Mouse (Mus musculus): ENCODE measurements around the gene Eml2. TPM values are rescaled to one million over a fixed set of nuclear protein-coding genes. Genes with fewer than 3 reads are reported as not detected.

Gene Eml2
- 6.1 and 7.2 TPM in 2 replicates for polyA plus RNA-seq (2016; fragmentation: Nextera tagmentation; extraction: Ambion mirVana)

- peaks cover 57% of the 10 kb centered on the region for H3K27me3 ChIP-seq
Measured at GRCm38 (mm10) chr7:19175708-19176515, at the start of gene Eml2. Gene Eml2 (plus strand): TSS chr7:19176421.

GRCm38 (mm10) chr7:19127744-19128143 lies 48.5 kb upstream of the Eml2 start:
- no peak for ATAC-seq (ENCODE audit: low FRiP score)
- H3K9ac ChIP-seq: no peak overlapping the region
- H3K27me3 ChIP-seq: no peaks in the 10 kb centered on the region
- no peaks in the 10 kb centered on the region for H3K9me3 ChIP-seq (replicated peaks)
- H3K4me1 ChIP-seq: peaks cover 14% of the 10 kb centered on the region; the same call in 1 of the 2 replicates
- 0 out of 2 replicates have a peak, but pooled peaks cover 6% of the 10 kb centered on the region for H3K36me3 ChIP-seq
- no peak overlapping the region for H3K27ac ChIP-seq
- WGBS: 89% methylated on average over 5 of the region's 5 CpGs
- no peak overlapping the region for H3K4me3 ChIP-seq
- no peak overlapping the region for H3K4me2 ChIP-seq (replicated peaks)

More at GRCm38 (mm10) chr7:19175708-19176515, at the start of gene Eml2:
- Histone ChIP-seq H3K4me3 (peak within 1 kb of the TSS; percentile 48), H3K9ac (peak within 1 kb of the TSS; percentile 64), H3K27ac (peak within 1 kb of the TSS; percentile 74), H3K9me3 (replicated peaks) (0 out of 2 replicates have a peak, but pooled peaks cover 7% of the 10 kb centered on the region), H3K4me1 (peaks cover 47% of the 10 kb centered on the region), H3K36me3 (no peaks in the 10 kb centered on the region), H3K4me2 (replicated peaks) (peak within 1 kb of the TSS; percentile 56)
- under 1% methylated on average over 30 of the region's 30 CpGs for WGBS
- ATAC-seq (ENCODE audit: low FRiP score): peak; percentile 94

- no peaks in the 10 kb centered on the region for H3K9me3 ChIP-seq (replicated peaks)
- H3K27ac ChIP-seq: no peak overlapping the region
- H3K27me3 ChIP-seq: no peaks in the 10 kb centered on the region
- no peak overlapping the region for H3K4me3 ChIP-seq
- H3K4me1 ChIP-seq: peaks cover 14% of the 10 kb centered on the region; the same call in 1 of the 2 replicates
- ATAC-seq (ENCODE audit: low FRiP score): no peak
- 93% methylated on average over 5 of the region's 5 CpGs for WGBS
- H3K36me3 ChIP-seq: 0 out of 2 replicates have a peak, but pooled peaks cover 6% of the 10 kb centered on the region
- no peak overlapping the region for H3K9ac ChIP-seq
- H3K4me2 ChIP-seq (replicated peaks): no peak overlapping the region
Measured at GRCm38 (mm10) chr7:19129396-19129795, 46.8 kb upstream of the Eml2 start.

- H3K9ac ChIP-seq: peak overlapping the region; percentile 48
- WGBS: 36% methylated on average over 4 of the region's 4 CpGs
- H3K27ac ChIP-seq: peak overlapping the region; percentile 92
- peaks cover 14% of the 10 kb centered on the region; the same call in 1 of the 2 replicates for H3K4me1 ChIP-seq
- H3K27me3 ChIP-seq: no peaks in the 10 kb centered on the region
- H3K36me3 ChIP-seq: peaks cover 18% of the 10 kb centered on the region
- H3K4me2 ChIP-seq (replicated peaks): peak overlapping the region; percentile 57
- peak; percentile 16; the same call in 1 of the 2 replicates for ATAC-seq (ENCODE audit: low FRiP score)
- H3K9me3 ChIP-seq (replicated peaks): no peaks in the 10 kb centered on the region
- H3K4me3 ChIP-seq: peak overlapping the region; percentile 36
Measured at GRCm38 (mm10) chr7:19130657-19131056, 45.6 kb upstream of the Eml2 start.

- WGBS: under 1% methylated on average over 39 of the region's 39 CpGs
- Histone ChIP-seq H3K9me3 (replicated peaks) (no peaks in the 10 kb centered on the region), H3K27me3 (no peaks in the 10 kb centered on the region), H3K4me3 (peak overlapping the region; percentile 36), H3K27ac (peak overlapping the region; percentile 92), H3K36me3 (peaks cover 25% of the 10 kb centered on the region), H3K4me1 (peaks cover 14% of the 10 kb centered on the region; the same call in 1 of the 2 replicates), H3K9ac (peak overlapping the region; percentile 48), H3K4me2 (replicated peaks) (peak overlapping the region; percentile 57)
- peak; percentile 98 for ATAC-seq (ENCODE audit: low FRiP score)
Measured at GRCm38 (mm10) chr7:19131324-19131848, 44.8 kb upstream of the Eml2 start.

GRCm38 (mm10) chr7:19136168-19136567 lies 40.1 kb upstream of the Eml2 start:
- Histone ChIP-seq H3K36me3 (peaks cover 60% of the 10 kb centered on the region), H3K9ac (no peak overlapping the region), H3K27me3 (no peaks in the 10 kb centered on the region), H3K27ac (no peak overlapping the region), H3K4me3 (no peak overlapping the region), H3K9me3 (replicated peaks) (no peaks in the 10 kb centered on the region), H3K4me2 (replicated peaks) (no peak overlapping the region), H3K4me1 (peaks cover 5% of the 10 kb centered on the region; the same call in 1 of the 2 replicates)
- WGBS: 97% methylated on average over 13 of the region's 13 CpGs
- ATAC-seq (ENCODE audit: low FRiP score): no peak

- WGBS: 92% methylated on average over 38 of the region's 38 CpGs
- no peak overlapping the region for H3K9ac ChIP-seq
- H3K4me2 ChIP-seq (replicated peaks): no peak overlapping the region
- H3K36me3 ChIP-seq: peaks cover 66% of the 10 kb centered on the region
- no peak for ATAC-seq (ENCODE audit: low FRiP score)
- 0 out of 2 replicates have a peak overlapping the region, but pooled peaks have one; percentile 12 for H3K27ac ChIP-seq
- H3K9me3 ChIP-seq (replicated peaks): no peaks in the 10 kb centered on the region
- peaks cover 4% of the 10 kb centered on the region; the same call in 1 of the 2 replicates for H3K4me1 ChIP-seq
- no peaks in the 10 kb centered on the region for H3K27me3 ChIP-seq
- no peak overlapping the region for H3K4me3 ChIP-seq
Measured at GRCm38 (mm10) chr7:19136673-19137334, 39.4 kb upstream of the Eml2 start.

GRCm38 (mm10) chr7:19137380-19137779 lies 38.8 kb upstream of the Eml2 start:
- Histone ChIP-seq H3K27ac (no peak overlapping the region), H3K9ac (no peak overlapping the region), H3K36me3 (peaks cover 71% of the 10 kb centered on the region), H3K27me3 (no peaks in the 10 kb centered on the region), H3K9me3 (replicated peaks) (no peaks in the 10 kb centered on the region), H3K4me2 (replicated peaks) (no peak overlapping the region), H3K4me1 (no peaks in the 10 kb centered on the region), H3K4me3 (no peak overlapping the region)
- 55% methylated on average over 5 of the region's 5 CpGs for WGBS
- no peak for ATAC-seq (ENCODE audit: low FRiP score)

- Histone ChIP-seq H3K9ac (no peak overlapping the region), H3K4me1 (peaks cover 24% of the 10 kb centered on the region), H3K9me3 (replicated peaks) (no peaks in the 10 kb centered on the region), H3K36me3 (peaks cover 24% of the 10 kb centered on the region), H3K4me3 (no peak overlapping the region), H3K27me3 (no peaks in the 10 kb centered on the region), H3K27ac (no peak overlapping the region), H3K4me2 (replicated peaks) (no peak overlapping the region)
- no peak for ATAC-seq (ENCODE audit: low FRiP score)
- 89% methylated on average over 10 of the region's 10 CpGs for WGBS
Measured at GRCm38 (mm10) chr7:19146793-19147192, 29.4 kb upstream of the Eml2 start.

GRCm38 (mm10) chr7:19147497-19148045 lies 28.6 kb upstream of the Eml2 start:
- Histone ChIP-seq H3K36me3 (peaks cover 22% of the 10 kb centered on the region), H3K4me3 (peak overlapping the region; percentile 60; the same call in 1 of the 2 replicates), H3K4me1 (peaks cover 24% of the 10 kb centered on the region), H3K27me3 (no peaks in the 10 kb centered on the region), H3K9me3 (replicated peaks) (no peaks in the 10 kb centered on the region), H3K4me2 (replicated peaks) (peak overlapping the region; percentile 66), H3K27ac (no peak overlapping the region), H3K9ac (peak overlapping the region; percentile 9; the same call in 1 of the 2 replicates)
- WGBS: 62% methylated on average over 6 of the region's 6 CpGs
- no peak for ATAC-seq (ENCODE audit: low FRiP score)

GRCm38 (mm10) chr7:19148180-19148874 lies 27.9 kb upstream of the Eml2 start:
- Histone ChIP-seq H3K27me3 (no peaks in the 10 kb centered on the region), H3K4me3 (peak overlapping the region; percentile 60), H3K36me3 (peaks cover 27% of the 10 kb centered on the region), H3K4me2 (replicated peaks) (peak overlapping the region; percentile 66), H3K4me1 (peaks cover 24% of the 10 kb centered on the region), H3K27ac (peak overlapping the region; percentile 86), H3K9me3 (replicated peaks) (no peaks in the 10 kb centered on the region), H3K9ac (peak overlapping the region; percentile 73)
- 13% methylated on average over 20 of the region's 20 CpGs for WGBS
- ATAC-seq (ENCODE audit: low FRiP score): no peak

Data from hindbrain, embryonic 12.5 days (tissue).